Mouse (Mus musculus) erythroblast, embryonic 14.5 days (primary cell): ENCODE measurements around the gene Fam169a.

Experiments used
- GATA1 ChIP-seq: IDR thresholded peaks from 2 replicates; pipeline ENCODE4 v1.6.1; 2012; ENCODE audit warnings: low read length, inconsistent platforms, mixed read lengths
- TAL1 ChIP-seq: IDR thresholded peaks from 3 replicates; pipeline ENCODE4 v1.6.1; 2012; ENCODE audit warnings: low read length, inconsistent platforms, mixed read lengths

- TF ChIP-seq GATA1 = no peak
- TF ChIP-seq TAL1 = no peak
These were observed 20.3 kb downstream of the Fam169a start for GRCm38 (mm10) chr13:97087421-97087820.
